Mouse (Mus musculus): Measurements from ENCODE around the gene Rcn3.

Rcn3 gene

DNA sequence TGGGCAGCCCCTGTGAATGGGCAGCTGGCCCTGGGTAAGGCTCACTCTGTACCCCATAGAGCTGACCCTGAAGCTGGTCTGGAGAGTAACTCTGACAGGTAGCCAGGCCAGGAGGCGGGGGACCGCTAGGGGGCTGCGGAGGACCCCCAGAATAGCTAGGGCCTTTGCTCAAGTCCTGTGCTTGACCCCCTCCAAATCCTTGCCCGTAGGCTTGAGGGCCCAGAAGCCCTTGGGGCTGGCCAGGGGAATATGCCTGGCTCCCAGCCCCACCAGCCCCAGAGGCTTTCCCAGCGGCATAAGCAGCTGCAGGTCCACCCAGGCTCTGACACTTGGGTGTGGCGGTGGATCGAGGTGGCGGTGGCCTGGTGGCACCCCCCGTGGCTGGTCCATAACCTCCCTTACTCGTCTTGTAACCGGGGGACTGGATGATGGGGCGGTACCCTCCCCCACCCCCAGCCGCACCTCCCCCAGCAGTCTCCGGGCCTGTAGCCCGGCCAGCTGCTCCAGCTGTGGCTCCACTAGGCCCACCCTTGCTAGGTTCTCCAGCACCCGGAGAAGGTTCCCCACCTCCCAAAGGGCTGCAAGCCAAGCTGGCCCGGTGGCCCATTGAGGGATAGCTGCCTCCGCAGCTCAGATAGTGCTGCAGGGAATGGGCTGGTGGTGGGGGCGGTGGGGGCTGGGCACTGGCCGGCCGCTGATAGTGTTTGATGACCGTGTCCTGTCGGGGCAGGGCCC is 42.9 kb downstream of the Rcn3 start:
- in situ Hi-C loops (cut with MboI, MseI): no loop called here

DNA sequence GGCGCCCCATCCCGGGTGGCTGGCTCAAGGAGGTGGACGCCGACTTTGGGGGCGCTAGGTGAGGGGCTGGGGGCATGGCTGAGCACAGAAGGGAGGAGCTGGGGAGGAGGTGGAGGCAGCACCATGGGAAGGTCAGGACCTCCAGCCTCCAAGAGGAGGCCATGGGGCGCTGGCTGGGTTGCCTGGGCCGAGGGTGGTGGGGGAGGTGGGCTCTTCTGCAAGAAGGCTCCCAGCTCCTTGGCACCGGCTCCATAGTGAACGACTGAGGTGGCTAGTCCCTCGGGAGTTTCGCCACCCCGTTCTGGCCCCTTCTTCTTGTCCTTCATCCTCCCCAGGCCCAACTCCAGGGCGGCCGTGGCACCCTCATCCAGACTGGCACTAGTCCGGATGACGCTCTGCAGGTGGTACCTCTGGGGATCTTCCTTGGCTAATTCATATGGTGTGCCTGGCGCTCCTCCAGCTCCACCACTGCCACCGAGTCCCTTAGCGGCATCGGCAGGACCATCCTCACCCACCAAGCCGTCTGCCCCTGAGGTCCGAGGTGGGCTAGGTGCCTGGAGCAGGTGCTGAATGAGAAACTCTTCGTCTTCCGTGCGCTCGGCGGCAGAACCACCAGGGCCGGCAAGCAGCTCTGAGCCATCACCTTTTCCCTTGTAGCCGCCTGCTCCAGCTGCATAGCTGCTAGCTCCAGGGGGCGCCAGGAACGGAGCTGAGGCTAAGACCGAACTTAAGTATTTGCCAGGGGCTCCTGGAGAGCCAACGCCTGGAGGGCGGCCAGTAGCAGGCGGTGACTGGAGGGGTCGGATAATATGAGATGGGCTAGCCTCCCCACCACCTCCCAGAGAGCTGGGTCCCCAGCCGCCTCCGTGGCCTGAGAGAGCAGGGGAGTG is 43.8 kb downstream of the Rcn3 start:
- in situ Hi-C loops (cut with MboI, MseI): no loop called here

- in situ Hi-C loops (cut with MboI, MseI): no loop called here
Measured at GRCm38 (mm10) chr7:45047491-45047890, 44.5 kb downstream of the Rcn3 start.

DNA sequence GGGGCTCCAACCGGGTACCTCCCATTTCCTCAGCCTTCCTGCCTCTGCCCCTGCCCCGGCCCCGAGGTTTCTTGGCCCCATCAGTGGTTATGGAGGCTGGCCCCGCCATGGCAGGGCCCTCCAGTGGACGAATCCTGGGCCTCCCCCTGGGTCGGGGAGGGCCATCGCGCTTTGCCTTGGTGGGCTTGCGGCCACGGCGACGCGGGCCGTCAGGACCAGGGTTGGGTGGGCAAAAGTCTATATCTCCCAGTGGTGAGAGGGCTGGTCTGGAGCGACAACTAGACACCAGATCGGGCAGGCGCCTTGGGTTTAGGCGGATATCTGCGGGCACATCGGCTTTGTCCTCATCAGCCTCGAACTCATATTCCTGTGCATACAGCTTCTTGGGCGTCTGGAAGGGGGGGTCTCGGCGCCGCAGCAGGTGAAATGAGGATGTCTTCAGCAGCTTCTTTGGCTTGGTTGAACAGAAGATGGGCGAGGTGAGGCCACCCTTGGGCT is 45.1 kb downstream of the Rcn3 start:
- in situ Hi-C loops (cut with MboI, MseI): no loop called here

DNA sequence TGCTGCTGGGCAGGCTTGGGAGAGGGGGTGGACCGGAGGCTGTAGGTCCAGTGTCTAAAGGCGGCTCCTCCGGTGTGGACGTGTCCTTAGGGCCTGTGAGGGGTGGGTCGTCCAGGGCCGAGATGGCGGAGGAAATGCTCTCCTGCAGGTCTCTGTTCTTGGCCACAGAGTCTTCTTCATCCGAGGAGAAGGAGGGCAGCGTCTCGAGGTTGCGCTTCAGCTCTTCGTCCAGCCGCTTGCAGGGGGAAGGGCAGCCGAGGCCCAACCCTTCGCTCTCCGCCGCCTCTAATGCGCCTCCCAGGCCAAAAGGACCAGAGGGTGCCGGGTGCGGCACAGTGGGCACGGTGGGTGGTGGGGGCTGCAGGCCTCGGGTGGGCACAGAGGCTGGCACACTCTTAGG is 46.3 kb downstream of the Rcn3 start:
- in situ Hi-C loops (cut with MboI, MseI): no loop called here

DNA sequence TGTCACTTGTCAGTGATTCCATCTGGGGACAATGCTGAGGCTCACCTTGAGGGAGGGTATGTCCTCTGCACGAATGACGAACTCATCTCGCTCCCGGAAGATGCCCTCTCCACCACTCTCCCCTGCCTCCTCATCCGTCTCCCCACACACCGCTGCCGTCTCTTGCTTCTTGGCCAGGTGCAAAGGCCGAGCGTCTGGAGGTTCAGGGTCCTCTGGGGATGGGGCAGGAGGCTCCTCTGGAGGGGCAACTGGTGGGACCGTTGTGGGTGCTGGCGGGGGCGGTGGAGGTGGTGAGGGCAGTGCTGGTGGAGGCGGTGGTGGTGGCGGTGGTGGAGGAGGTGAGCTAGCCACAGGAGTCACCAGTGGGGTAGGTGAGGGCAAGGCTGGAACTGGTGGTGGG is 48.7 kb downstream of the Rcn3 start:
- in situ Hi-C loops (cut with MboI, MseI): no loop called here

- in situ Hi-C loops (cut with MboI, MseI): no loop called here
Measured at GRCm38 (mm10) chr7:45040851-45041250, 51.2 kb downstream of the Rcn3 start.

DNA sequence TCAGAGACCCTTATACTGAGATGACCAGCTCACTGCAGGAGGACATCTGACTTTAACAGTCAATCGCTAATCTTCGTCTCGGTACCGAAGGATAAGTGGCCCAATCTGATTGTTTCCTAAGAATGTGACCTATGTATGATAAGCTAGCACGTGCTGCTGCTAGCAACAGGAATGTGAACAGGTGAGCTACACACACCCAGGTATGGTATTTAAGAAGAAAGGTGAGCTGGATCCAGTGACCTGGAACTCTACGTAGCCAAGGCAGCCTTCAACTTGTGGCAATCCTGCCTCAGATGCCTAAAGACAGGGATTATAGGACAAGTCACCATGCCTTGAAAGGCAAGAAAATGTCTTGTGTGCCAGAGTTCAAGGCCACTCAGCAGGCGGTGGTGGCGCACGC is 53.6 kb downstream of the Rcn3 start:
- in situ Hi-C loops (cut with MboI, MseI): no loop called here

DNA sequence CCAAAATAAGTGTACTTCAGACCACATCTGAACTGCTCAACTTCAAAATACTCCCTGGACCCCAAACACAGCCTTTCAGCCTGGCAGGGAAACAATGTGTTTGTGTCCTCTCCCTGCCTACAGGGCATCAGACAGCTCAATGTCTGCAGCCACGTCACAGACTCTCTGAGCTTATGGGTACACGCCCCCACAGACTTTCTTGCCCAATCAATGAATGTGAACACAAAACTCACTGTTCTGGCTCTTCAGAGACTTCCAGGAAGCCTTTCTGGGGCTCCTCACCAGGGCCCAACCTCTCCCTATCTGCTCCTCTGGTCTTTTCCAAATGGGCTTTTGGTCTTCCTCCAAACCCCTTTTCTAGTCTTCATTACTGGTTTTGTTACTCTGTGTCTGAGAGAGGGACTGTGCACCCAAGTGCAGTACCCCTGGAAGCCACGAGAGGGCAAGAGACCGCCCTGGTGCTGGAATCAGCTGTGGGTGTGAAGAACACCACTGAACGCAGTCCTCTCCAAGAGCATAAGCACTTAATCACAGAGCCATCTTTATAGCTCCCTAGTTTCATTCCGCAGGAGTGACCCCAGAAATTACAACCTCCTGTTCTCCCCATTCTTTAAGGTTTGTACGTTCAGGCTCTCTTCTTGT is 54.2 kb downstream of the Rcn3 start:
- in situ Hi-C loops (cut with MboI, MseI): no loop called here

GRCm38 (mm10) chr7:45036702-45037101 is 55.3 kb downstream of the Rcn3 start:
- in situ Hi-C loops (cut with MboI, MseI): no loop called here

GRCm38 (mm10) chr7:45035631-45036030 is 56.4 kb downstream of the Rcn3 start:
- in situ Hi-C loops (cut with MboI, MseI): no loop called here

DNA sequence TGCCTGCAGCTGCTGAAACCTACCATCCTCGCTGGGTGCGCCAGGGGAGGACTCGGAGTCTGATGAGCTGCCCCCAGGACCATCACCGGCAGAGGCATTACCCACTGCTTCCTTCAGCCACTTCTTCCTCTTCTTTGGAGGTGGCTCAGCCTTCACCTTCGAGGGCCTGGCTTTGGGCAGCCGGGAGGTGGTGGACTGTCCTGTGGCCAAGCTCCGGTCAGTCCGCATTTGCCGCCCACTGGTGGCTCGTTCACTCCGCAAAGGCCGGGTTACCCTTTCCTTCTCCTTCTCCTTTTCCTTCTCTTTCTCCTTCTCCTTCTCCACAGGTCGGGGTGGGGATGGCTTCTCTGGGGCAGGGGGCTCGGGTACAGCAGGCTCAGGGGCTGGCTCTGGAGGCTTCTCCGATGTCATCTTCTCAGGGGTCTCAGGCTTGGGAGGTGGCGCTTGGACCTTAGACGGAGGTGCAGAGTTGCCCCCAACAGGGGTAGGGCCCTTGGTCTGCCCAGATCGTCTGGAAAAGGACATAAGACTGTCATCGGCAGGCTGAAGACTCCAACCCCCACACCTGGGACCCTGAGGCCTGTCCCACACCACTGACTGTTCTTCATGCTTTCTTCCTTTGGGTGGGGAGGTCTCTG is 58.2 kb downstream of the Rcn3 start:
- in situ Hi-C loops (cut with MboI, MseI): no loop called here

All from T-helper 2 cell (primary cell).